Mouse (Mus musculus) spleen, adult 2 months (tissue): Measurements from ENCODE around the gene Olfr54. TPM values are rescaled to one million over a fixed set of nuclear protein-coding genes. Genes with fewer than 3 reads are reported as not detected.

Experiments
- DNase-seq, 2 experiments: peaks; one replicate each; pipeline versions ENCODE4 v3.0.0 to v3.0.0-alpha.2; 2012 to 2021; ENCODE audit warnings: low spot score in 2 of 2, low read depth in 1 of 2
- H3K27ac ChIP-seq: fragments of 200-500 bp; 2 replicates; pipeline ENCODE4 v1.5.1; 2012; ENCODE audit warnings: low read length, inconsistent platforms; ENCODE audit not compliant: insufficient read depth
- H3K27me3 ChIP-seq: fragments of 200-500 bp; 2 replicates; pipeline ENCODE4 v1.6.1; 2012; ENCODE audit warnings: mild to moderate bottlenecking, moderate library complexity, low read length, inconsistent platforms; ENCODE audit not compliant: control insufficient read depth, insufficient read depth
- H3K36me3 ChIP-seq: fragments of 200-500 bp; 2 replicates; pipeline ENCODE4 v1.6.1; 2012; ENCODE audit warnings: mild to moderate bottlenecking, low read length, inconsistent platforms; ENCODE audit not compliant: control insufficient read depth, insufficient read depth
- H3K4me1 ChIP-seq: fragments of 200-500 bp; 2 replicates; pipeline ENCODE4 v1.6.1; 2011; ENCODE audit warnings: inconsistent platforms; ENCODE audit not compliant: control insufficient read depth, insufficient read depth, insufficient read length
- H3K4me3 ChIP-seq: fragments of 200-500 bp; 2 replicates; pipeline ENCODE4 v1.5.1; 2011; ENCODE audit warnings: mild to moderate bottlenecking, inconsistent platforms; ENCODE audit not compliant: insufficient read depth, insufficient read length; ENCODE audit errors: extremely low read depth
- CTCF ChIP-seq: fragments of 200-500 bp; IDR thresholded peaks from 2 replicates; pipeline ENCODE4 v1.5.1; 2011; ENCODE audit warnings: mild to moderate bottlenecking, inconsistent platforms; ENCODE audit not compliant: insufficient read depth, insufficient read length, insufficient replicate concordance; ENCODE audit errors: extremely low read depth
- POLR2A ChIP-seq: fragments of 200-500 bp; IDR thresholded peaks from 2 replicates; pipeline ENCODE4 v1.6.1; 2011; ENCODE audit warnings: low read depth, low read length, inconsistent platforms
- WGBS: fragments of 180-500 bp; shearing (Covaris S2); methylation state at CpG from one replicate; pipeline ENCODE4 v1.1.7; 2018; 5-methylcytosine and 5-hydroxymethylcytosine counted together
- polyA plus RNA-seq: library from polyadenylated mRNA; depleted of rRNA; stranded (reverse); fragments of >200 nt; gene quantifications from 2 replicates; pipeline ENCODE4 v1.2.3, GENCODE M21; 2012; rRNA removed

The Olfr54 gene
- polyA plus RNA-seq, 1 experiment: not detected

- Histone ChIP-seq H3K4me3 (peak within 1 kb of the TSS; percentile 34; the same call in 1 of the 2 replicates), H3K4me1 (no peaks in the 10 kb centered on the region), H3K27me3 (no peaks in the 10 kb centered on the region), H3K27ac (no peak within 1 kb of the TSS), H3K36me3 (no peaks in the 10 kb centered on the region)
- no peak for TF ChIP-seq POLR2A
- TF ChIP-seq CTCF: no peak
- 2% methylated on average over 32 of the region's 32 CpGs for WGBS
- DNase-seq: no peak
Measured at GRCm38 (mm10) chr11:51059151-51059571, 45.1 kb downstream of the Olfr54 start, which contains the start of gene Zfp354a. Zfp354a (plus strand) TSS chr11:51059257.

GRCm38 (mm10) chr11:51059640-51060039 lies 45.6 kb downstream of the Olfr54 start:
- H3K36me3 ChIP-seq: no peaks in the 10 kb centered on the region
- H3K27me3 ChIP-seq: no peaks in the 10 kb centered on the region
- WGBS: 22% methylated on average over 14 of the region's 14 CpGs
- H3K4me3 ChIP-seq: peak overlapping the region; percentile 34; the same call in 1 of the 2 replicates
- no peak for DNase-seq
- no peak overlapping the region for H3K27ac ChIP-seq
- no peaks in the 10 kb centered on the region for H3K4me1 ChIP-seq
- no peak for TF ChIP-seq CTCF
- no peak for TF ChIP-seq POLR2A

GRCm38 (mm10) chr11:51060981-51061380 lies 46.9 kb downstream of the Olfr54 start:
- WGBS: 96% methylated on average over 6 of the region's 6 CpGs

GRCm38 (mm10) chr11:51063276-51063675 lies 49.2 kb downstream of the Olfr54 start:
- 75% methylated on average over 7 of the region's 7 CpGs for WGBS
- TF ChIP-seq CTCF (no peak), POLR2A (no peak)
- H3K36me3 ChIP-seq: no peaks in the 10 kb centered on the region
- H3K27me3 ChIP-seq: no peaks in the 10 kb centered on the region
- H3K4me1 ChIP-seq: no peaks in the 10 kb centered on the region
- no peak overlapping the region for H3K4me3 ChIP-seq
- H3K27ac ChIP-seq: no peak overlapping the region
- DNase-seq: no peak

More at GRCm38 (mm10) chr11:51060981-51061380, 46.9 kb downstream of the Olfr54 start:
- TF ChIP-seq CTCF: no peak
- TF ChIP-seq POLR2A: no peak
- Histone ChIP-seq H3K4me3 (no peak overlapping the region), H3K27ac (no peak overlapping the region), H3K36me3 (no peaks in the 10 kb centered on the region), H3K4me1 (no peaks in the 10 kb centered on the region), H3K27me3 (no peaks in the 10 kb centered on the region)
- no peak for DNase-seq

- Histone ChIP-seq H3K4me1 (no peaks in the 10 kb centered on the region), H3K4me3 (no peak overlapping the region), H3K27ac (no peak overlapping the region), H3K36me3 (no peaks in the 10 kb centered on the region), H3K27me3 (no peaks in the 10 kb centered on the region)
- no peak for DNase-seq
- TF ChIP-seq CTCF (no peak), POLR2A (no peak)
- 92% methylated on average over 8 of the region's 8 CpGs for WGBS
Measured at GRCm38 (mm10) chr11:51063841-51064240, 49.8 kb downstream of the Olfr54 start.

Other genes starting within 250 kb of the Olfr54 start
- gene Zfp354c, start 186.5 kb upstream of the Olfr54 start, polyA plus RNA-seq: 0.76 and 1.2 TPM in 2 replicates
- 0.08 TPM in 1 of 2 replicates, not detected in the other for gene Zfp879, start 172.7 kb upstream of the Olfr54 start, polyA plus RNA-seq
- gene Grm6, start 163.6 kb upstream of the Olfr54 start, polyA plus RNA-seq: 1.9 and 2.2 TPM in 2 replicates
- gene Zfp454, start 126.6 kb upstream of the Olfr54 start, polyA plus RNA-seq: 0.06 TPM in 1 of 2 replicates, not detected in the other
- gene Zfp2, start 98.1 kb upstream of the Olfr54 start, polyA plus RNA-seq: 0.28 and 0.29 TPM in 2 replicates
- gene Zfp354b, start 82.6 kb upstream of the Olfr54 start, polyA plus RNA-seq: not detected in 2 replicates
- gene 4933414I15Rik, start 70.5 kb upstream of the Olfr54 start, polyA plus RNA-seq: not detected in 2 replicates
- not detected in 2 replicates for gene Prop1, start 60.5 kb upstream of the Olfr54 start, polyA plus RNA-seq
- gene Olfr1378, start 47.7 kb upstream of the Olfr54 start, polyA plus RNA-seq: not detected in 2 replicates
- not detected in 2 replicates for gene Olfr1377, start 32.3 kb upstream of the Olfr54 start, polyA plus RNA-seq
- gene Olfr51, start 10.6 kb upstream of the Olfr54 start, polyA plus RNA-seq: not detected in 2 replicates
- gene Olfr1375, start 33.9 kb downstream of the Olfr54 start, polyA plus RNA-seq: not detected in 2 replicates
- 0.34 and 0.36 TPM in 2 replicates for gene Zfp354a, start 45.0 kb downstream of the Olfr54 start, polyA plus RNA-seq
- gene Gm12569, start 206.2 kb downstream of the Olfr54 start, polyA plus RNA-seq: not detected in 2 replicates
- 24.3 and 25.7 TPM in 2 replicates for gene Clk4, start 247.5 kb downstream of the Olfr54 start, polyA plus RNA-seq
- gene BC049762, start 248.8 kb downstream of the Olfr54 start, polyA plus RNA-seq: 0.11 TPM in 1 of 2 replicates, not detected in the other